Mouse (Mus musculus): ENCODE measurements at regions not wholly inside any gene's neighbourhood (a gene's known extent, or its start where the extent isn't known, plus 50 kb on each side); places are given as distances from the start of the nearest gene placed in this dataset.

GRCm38 (mm10) chr3:81864487-81864886 is 67.9 kb upstream of the Ctso start:
- TF ChIP-seq CTCF (IDR thresholded peaks at IDR 0.05) (no peak), EP300 (IDR thresholded peaks at IDR 0.05) (no peak)

All from lung, postnatal 0 days (tissue).